Mouse (Mus musculus) testis, adult 2 months (tissue): ENCODE measurements around the gene Glrx2.

ENCODE experiments used
- CTCF ChIP-seq: fragments of 200-500 bp; IDR thresholded peaks from 2 replicates; pipeline ENCODE4 v1.5.1; 2012; ENCODE audit warnings: low read depth, mild to moderate bottlenecking, inconsistent platforms, low read length, moderate library complexity; ENCODE audit not compliant: control insufficient read depth, insufficient read depth, insufficient replicate concordance
- POLR2A ChIP-seq: fragments of 200-500 bp; IDR thresholded peaks from 2 replicates; pipeline ENCODE4 v1.6.1; 2012; ENCODE audit warnings: low read depth, mild to moderate bottlenecking, inconsistent platforms, low read length, moderate library complexity; ENCODE audit not compliant: control insufficient read depth

DNA sequence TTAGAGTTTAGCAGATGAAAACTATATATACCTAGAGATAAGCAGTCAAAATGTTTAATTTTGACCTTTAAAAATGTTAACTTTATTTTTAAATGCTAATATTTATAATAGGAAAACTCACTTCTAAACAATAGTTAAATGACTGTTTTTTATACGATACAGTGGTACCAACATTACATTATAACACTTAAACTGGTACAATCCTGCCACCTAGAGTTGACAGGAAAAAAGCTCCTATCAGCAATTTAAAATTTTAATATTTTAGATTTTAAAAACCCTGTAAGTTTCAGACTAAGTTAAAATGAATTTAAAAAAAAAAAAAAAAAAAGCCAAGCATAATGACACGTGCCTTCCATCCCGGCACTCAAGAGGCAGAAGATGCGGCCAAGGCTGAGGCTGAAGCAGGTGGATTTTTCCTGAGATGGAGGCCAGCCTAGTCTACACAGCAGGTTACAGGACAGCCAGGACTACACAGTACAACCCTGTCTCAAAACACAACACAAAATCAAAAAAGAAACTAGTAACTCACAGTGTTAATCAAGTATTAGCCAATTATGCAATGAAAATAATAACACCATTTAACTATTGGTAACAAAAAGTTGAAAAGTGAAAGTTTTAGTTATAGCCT, 40.3 kb upstream of the Glrx2 start:
- TF ChIP-seq CTCF (no peak), POLR2A (no peak)
